Mouse (Mus musculus): Measurements from ENCODE around the gene Smarcc2. TPM values are rescaled to one million over a fixed set of nuclear protein-coding genes. Genes with fewer than 3 reads are reported as not detected.

Gene Smarcc2
- total RNA-seq, 2 experiments from 2014 or later = 238 to 245 TPM

GRCm38 (mm10) chr10:128536266-128536940 lies 77.4 kb downstream of the Smarcc2 start:
- peak; percentile 81 to 89 for DNase-seq (ENCODE audit: low spot score in 2 of 2)
- intact Hi-C loops (cut with DNase I) = loop anchor here (2.0 kb wide), 1 partner anchor 78 kb away; the partner anchor contains the start of gene Smarcc2

- DNase-seq (ENCODE audit: low spot score in 2 of 2) = no peak
These were observed 79.4 kb downstream of the Smarcc2 start for GRCm38 (mm10) chr10:128538340-128538870.

More at GRCm38 (mm10) chr10:128538340-128538870, 79.4 kb downstream of the Smarcc2 start:
- intact Hi-C loops (cut with DNase I) = no loop called here

Small RNA genes lying within 50 kb of the gene (microRNA-seq; reads per million reads assigned to microRNA genes)
- gene Mir6916 (not detected), gene Mir8105 (2.0 reads per million)

Other genes starting within 250 kb of the Smarcc2 start
- gene Spryd4, start 247.4 kb upstream of the Smarcc2 start, total RNA-seq (2021) = 10 to 100 TPM in 1 of 2 experiments, 1 to 10 TPM in 1; 9.2 to 10.2 TPM
- gene Mip, start 233.4 kb upstream of the Smarcc2 start, total RNA-seq (2021) = not detected
- 1 to 10 TPM; 5.6 to 5.9 TPM for gene Timeless, start 227.2 kb upstream of the Smarcc2 start, total RNA-seq (2021)
- gene Apon, start 205.2 kb upstream of the Smarcc2 start, total RNA-seq (2021) = not detected
- not detected for gene Apof, start 190.6 kb upstream of the Smarcc2 start, total RNA-seq (2021)
- 10 to 100 TPM; 24.0 to 35.6 TPM for gene Stat2, start 188.7 kb upstream of the Smarcc2 start, total RNA-seq (2021)
- under 1 TPM; 0.27 to 0.29 TPM for gene Il23a, start 160.5 kb upstream of the Smarcc2 start, total RNA-seq (2021)
- 10 to 100 TPM; 11.3 to 17.2 TPM for gene Pan2, start 155.9 kb upstream of the Smarcc2 start, total RNA-seq (2021)
- 10 to 100 TPM; 62.9 to 74.4 TPM for gene Cnpy2, start 136.8 kb upstream of the Smarcc2 start, total RNA-seq (2021)
- gene Cs, start 121.5 kb upstream of the Smarcc2 start, total RNA-seq (2021) = 100 to 1,000 TPM; 214 to 231 TPM
- gene Coq10a, start 90.3 kb upstream of the Smarcc2 start, total RNA-seq (2021) = 10 to 100 TPM; 62.0 to 63.2 TPM
- 10 to 100 TPM; 49.3 to 61.7 TPM for gene Ankrd52, start 82.1 kb upstream of the Smarcc2 start, total RNA-seq (2021)
- gene Slc39a5, start 58.0 kb upstream of the Smarcc2 start, total RNA-seq (2021) = not detected
- gene Nabp2, start 47.8 kb upstream of the Smarcc2 start, total RNA-seq (2021) = 10 to 100 TPM; 88.8 to 91.6 TPM
- gene Rnf41, start 47.6 kb upstream of the Smarcc2 start, total RNA-seq (2021) = 10 to 100 TPM; 75.8 to 78.1 TPM
- gene Myl6, start 34.9 kb downstream of the Smarcc2 start, total RNA-seq (2021) = 100 to 1,000 TPM; 547 to 629 TPM
- gene Myl6b, start 39.4 kb downstream of the Smarcc2 start, total RNA-seq (2021) = 10 to 100 TPM; 26.3 to 27.0 TPM
- 1 to 10 TPM; 8.5 to 9.0 TPM for gene Esyt1, start 66.6 kb downstream of the Smarcc2 start, total RNA-seq (2021)
- gene Zc3h10, start 88.5 kb downstream of the Smarcc2 start, total RNA-seq (2021) = 10 to 100 TPM; 14.2 to 15.0 TPM
- gene Rpl41, start 90.1 kb downstream of the Smarcc2 start, total RNA-seq (2021) = 1,000 to 10,000 TPM; 1,491 to 1,683 TPM
- 10 to 100 TPM; 58.2 to 59.3 TPM for gene Pa2g4, start 106.7 kb downstream of the Smarcc2 start, total RNA-seq (2021)
- gene Erbb3, start 130.4 kb downstream of the Smarcc2 start, total RNA-seq (2021) = 1 to 10 TPM; 6.5 to 9.4 TPM
- gene Rps26, start 167.5 kb downstream of the Smarcc2 start, total RNA-seq (2021) = 100 to 1,000 TPM; 245 to 252 TPM
- gene Ikzf4, start 186.7 kb downstream of the Smarcc2 start, total RNA-seq (2021) = 10 to 100 TPM; 10.2 to 19.0 TPM
- gene Suox, start 214.8 kb downstream of the Smarcc2 start, total RNA-seq (2021) = 10 to 100 TPM; 12.0 to 12.6 TPM
- gene Rab5b, start 237.0 kb downstream of the Smarcc2 start, total RNA-seq (2021) = 100 to 1,000 TPM; 129 to 134 TPM
- under 1 TPM; 0.48 to 0.79 TPM for gene Pmel, start 244.9 kb downstream of the Smarcc2 start, total RNA-seq (2021)
- 1 to 10 TPM; 2.1 to 2.6 TPM for gene Cdk2, start 245.8 kb downstream of the Smarcc2 start, total RNA-seq (2021)

Data from left cerebral cortex, postnatal 36 days (tissue).